Mouse (Mus musculus) hematopoietic stem cell, adult 5-6 weeks (primary cell): ENCODE data around the gene H2-D1. TPM values are rescaled to one million over a fixed set of nuclear protein-coding genes. Genes with fewer than 3 reads are reported as not detected.

Experiments used
- ATAC-seq, 2 experiments: fragments of 125-278 bp in 1 of 2; replicated peaks in 1 of 2; 2 replicates each; pipeline ENCODE4 v1.8.0; 2016 to 2017; ENCODE audit warnings: inconsistent platforms in 2 of 2, mild to moderate bottlenecking in 2 of 2, moderate number of reproducible peaks in 2 of 2, low read depth in 1 of 2, moderate TSS enrichment in 1 of 2; ENCODE audit not compliant: low FRiP score in 2 of 2, poor library complexity in 2 of 2, severe bottlenecking in 2 of 2, insufficient read depth in 1 of 2, low TSS enrichment in 1 of 2
- total RNA-seq: library from RNA; stranded (forward); fragments of 172-1452, 232-1000 nt; gene quantifications from 2 replicates; pipeline ENCODE4 v1.2.3, GENCODE M21; 2017

The H2-D1 gene
- total RNA-seq, 1 experiment from 2014 or later, result 627 TPM

DNA sequence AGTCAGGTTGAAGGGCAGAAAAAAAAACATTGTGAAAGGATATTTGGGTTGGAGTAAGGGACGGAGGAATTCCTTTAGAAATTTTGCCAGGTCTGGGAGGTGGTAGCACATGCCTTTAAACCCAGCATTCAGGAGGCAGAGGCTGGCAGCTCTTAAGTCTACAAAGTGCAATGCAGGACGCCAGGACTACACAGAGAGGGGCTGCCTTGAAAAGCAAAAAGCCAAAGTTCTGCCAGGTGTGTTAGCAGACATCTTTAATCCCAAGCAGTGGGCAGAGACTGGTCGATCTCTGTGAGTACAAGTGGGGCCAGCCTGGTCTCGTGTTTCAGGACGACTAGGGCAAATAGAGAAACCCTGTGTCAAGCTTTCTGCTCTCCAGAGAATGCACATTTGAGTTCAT, 10.5 kb upstream of the H2-D1 start:
- ATAC-seq, result no peak

DNA sequence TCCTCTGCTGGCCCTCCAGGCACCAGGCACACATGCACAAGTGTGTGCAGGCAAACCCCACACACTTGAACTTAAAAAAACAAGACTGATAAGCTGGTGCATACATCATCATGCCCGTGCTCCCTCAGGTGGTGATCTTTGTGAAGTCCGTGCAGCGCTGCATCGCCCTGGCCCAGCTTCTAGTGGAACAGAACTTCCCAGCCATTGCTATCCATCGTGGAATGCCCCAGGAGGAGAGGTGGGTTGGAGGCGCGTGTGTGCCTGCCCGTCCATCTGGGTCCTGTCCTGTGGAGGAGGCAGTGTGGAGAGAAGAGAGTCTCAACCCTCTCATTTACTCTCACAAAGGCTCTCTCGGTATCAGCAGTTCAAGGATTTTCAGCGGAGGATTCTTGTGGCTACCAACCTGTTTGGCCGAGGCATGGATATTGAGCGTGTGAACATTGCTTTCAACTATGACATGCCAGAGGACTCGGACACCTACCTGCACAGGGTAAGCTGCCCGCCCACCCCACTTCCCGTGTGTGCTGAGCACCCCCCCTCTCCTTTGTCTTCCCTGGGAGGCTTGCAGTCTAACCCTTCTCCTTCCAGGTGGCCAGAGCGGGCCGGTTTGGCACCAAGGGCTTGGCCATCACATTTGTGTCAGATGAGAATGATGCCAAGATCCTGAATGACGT, 9.8 kb upstream of the H2-D1 start:
- no peak for ATAC-seq

DNA sequence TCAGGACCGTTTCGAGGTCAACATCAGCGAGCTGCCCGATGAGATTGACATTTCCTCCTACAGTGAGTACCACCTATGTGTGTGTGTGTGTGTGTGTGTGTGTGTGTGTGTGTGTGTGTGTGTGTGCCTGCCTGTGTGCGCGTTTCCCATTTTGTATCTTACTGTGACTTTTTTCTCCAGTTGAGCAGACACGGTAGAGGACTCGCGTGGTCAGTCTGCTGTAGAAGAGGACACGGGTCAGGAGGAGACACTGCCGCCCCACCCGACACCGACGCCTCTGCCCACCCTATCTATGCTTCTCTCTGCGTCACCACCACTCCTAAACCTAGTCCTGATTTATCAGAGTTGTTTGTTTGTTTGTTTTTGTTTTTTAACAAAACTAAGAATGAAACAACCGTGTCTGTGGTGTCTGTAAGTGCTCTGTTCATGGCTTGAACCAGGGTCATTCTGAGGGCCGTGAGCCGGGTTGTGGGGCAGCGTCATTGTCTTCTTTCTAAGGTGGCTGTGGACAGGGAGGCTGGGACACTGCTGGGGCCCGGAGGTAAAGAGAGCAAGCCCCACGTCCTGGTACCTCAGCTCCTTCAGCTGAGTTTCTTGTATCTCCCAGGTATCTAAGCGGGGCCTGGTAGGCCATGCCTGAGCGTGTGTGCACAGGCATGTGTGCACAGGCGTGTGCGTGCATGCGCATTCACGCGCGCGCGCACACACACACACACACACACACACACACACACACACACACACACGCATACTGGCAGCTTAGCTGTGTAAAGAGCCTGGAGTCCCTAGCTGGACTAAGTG, 9.0 kb upstream of the H2-D1 start:
- ATAC-seq, result no peak

DNA sequence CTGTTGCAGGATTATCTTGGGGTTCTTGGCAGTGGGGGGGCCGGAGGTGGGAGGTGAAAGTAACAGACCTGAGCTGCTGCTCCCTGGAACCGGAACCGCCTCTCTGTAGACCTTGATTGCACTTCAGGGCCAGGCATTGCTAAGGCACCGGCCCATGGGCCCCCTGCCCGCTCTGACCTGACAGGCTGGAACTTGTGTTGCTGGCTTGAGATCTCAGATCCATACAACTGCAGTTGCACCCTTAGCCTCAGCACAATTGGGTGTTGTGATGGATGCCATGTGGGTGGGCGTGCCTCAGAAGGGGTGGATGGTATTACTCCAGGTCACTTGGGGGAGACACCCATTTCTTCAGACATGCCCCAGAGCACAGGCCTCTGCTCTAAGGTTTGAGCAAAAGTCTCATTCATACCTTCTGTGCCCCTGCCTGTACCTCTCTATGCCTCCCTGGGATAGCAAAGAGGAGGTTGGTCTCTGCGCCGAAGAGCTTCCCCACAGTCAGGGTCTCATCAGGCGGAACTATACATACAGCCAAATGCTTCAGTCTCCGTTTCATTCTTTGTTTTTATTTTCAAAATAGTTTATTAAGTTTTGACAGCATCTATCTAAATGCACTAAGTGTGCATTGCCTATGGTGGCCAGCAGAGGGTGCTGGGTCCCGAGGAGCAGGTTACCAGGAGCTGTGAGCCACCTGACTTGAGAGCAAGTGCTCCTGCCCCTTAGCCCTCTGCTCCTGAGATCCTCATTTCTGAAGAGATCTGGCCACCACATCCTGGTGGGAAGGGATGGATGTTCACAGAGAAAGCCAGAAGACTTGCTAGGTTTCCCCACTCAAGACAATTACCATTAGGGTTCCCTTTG, 8.1 kb upstream of the H2-D1 start:
- peak; percentile 27 to 46; a peak in 2 of 4 replicates for ATAC-seq

DNA sequence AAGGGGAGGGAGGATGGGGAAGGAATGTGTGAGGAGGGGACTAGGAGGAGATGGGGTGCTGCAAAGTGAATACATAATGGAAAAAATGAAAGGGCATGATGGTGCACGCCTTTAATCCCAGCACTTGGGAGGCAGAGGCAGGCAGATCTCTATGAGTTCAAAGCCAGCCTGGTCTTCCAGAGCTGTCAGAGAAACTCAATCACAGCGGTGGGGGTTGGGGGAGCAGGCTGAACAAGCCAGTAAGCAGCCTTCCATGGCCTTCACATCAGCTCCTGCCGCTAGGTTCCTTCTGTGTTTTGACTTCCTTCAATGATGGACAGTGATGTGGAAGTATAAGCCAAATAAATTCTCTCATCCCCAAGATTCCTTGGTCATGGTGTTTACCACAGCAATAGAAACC, 7.2 kb upstream of the H2-D1 start:
- no peak for ATAC-seq

DNA sequence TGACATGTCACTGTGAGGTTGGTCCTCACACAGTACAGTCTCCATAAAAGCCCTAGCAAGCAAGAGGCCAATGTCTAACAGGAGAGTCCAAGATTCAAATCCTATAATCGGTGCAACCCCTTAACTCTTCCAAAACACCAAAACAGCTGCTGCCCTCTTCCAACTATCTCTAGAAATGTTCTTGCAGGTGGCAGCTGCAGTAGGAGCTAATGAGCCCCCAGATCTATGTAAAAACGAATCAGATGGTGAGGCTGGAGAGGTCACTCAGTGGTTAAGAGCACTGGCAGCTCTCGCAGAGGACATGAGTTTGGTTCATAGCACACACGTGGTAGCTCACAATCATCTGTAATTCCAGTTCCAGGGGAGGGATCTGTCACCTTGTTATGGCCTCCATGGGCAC, 6.8 kb upstream of the H2-D1 start:
- no peak for ATAC-seq

DNA sequence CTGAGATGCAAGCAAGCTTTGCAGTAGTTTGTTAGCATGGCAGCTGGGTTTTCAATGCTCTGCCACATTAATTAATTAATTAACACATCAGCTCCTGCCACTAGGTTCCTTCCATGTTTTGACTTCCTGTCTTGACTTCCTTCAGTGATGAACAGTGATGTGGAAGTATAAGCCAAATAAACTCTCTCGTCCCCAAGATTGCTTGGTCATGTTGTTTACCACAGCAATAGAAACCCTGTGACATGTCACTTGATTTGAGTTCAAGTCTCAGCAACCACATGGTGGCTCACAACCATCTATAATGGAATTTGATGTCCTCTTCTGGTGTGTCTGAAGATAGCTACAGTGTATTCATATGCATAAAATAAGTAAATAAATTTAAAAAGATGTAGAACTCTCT, 5.2 kb upstream of the H2-D1 start:
- ATAC-seq, result no peak

DNA sequence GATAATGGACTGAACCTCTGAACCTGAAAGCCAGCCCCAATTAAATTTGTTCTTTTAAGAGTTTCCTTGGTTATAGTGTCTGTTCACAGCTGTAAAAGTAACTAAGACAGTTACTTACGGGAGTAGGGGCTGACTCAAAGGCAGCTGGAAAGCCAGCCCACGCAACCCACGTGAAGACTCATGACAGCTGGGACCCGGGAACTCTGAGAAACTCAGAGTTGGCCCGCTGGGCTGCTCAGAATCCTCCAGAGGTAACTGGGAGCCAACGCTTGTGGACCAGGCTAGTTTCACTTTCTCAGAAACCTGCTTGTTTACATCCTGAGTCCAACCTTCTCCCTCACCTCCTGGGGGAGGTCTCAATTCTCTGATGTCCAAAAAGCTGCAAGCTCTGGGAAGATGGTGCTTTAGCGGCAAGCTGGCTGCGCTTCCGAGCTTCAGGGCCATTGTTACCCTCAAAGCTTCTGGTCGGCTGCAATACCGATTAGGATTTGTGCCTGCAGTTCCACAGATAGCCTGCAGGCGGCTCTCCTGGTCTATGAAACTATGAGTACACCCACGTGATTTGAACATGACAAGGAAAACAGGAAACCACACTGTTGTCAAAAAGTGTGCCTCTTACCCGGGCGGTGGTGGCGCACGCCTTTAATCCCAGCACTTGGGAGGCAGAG, 4.6 kb upstream of the H2-D1 start:
- peak; percentile 6 to 43; a peak in 2 of 4 replicates for ATAC-seq

DNA sequence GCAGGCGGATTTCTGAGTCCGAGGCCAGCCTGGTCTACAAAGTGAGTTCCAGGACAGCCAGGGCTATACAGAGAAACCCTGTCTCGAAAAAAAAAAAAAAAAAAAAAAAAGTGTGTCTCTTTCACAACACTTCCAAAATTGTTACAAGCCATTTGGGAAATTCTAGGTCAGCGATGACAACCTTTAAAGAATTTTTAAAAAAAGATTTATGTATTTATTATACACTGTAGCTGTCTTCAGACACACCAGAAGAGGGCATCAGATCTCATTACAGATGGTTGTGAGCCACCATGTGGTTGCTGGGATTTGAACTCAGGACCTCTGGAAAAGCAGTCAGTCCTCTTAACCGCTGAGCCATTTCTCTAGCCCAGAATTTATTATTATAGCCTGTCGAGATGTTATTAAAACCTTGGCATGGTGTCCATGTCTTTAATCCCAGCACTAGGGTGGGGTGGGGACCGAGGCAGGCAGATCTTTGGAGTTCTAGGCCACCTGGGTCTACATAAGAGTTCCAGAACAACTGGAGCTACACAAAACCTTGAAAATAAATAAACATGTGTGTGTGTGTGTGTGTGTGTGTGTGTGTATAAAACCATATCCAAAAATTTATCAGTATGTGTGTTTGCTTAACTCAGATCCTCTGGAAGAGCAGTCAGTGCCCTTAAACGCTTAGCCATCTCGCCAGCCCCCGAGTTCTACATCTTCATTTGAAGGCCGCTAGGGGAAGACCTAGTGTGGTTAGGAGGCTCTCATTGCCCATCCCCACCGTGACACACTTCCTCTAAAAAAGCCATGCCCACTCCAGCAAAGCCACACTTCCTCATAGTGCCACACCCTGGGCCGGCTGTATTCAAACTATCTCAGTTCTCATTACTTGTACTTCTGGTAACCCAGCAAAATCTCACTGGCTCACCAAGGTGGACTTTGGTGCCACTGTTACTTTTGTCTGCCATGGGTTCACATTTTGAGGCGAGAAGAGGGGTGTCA, 3.7 kb upstream of the H2-D1 start:
- ATAC-seq, result peak; percentile 68 to 84

DNA sequence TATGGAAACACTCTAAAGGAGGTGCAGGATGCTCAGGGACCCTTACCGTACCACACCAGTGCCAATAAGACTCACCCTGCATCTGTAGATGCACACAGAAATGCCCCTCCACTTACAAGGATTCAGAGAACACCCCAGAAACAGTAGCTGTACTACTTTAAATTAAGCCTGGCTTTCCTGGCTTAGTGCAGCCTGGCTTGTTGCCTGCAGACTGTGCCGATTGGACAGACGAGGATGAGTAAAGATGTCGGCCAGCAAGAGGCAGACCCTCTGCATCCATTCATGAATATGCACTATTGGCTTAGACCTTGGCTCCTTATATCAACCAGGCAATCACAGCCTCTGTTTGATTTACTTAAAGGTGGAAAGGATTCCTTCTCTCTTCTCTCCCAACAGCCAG, 2.9 kb upstream of the H2-D1 start:
- ATAC-seq, result no peak

DNA sequence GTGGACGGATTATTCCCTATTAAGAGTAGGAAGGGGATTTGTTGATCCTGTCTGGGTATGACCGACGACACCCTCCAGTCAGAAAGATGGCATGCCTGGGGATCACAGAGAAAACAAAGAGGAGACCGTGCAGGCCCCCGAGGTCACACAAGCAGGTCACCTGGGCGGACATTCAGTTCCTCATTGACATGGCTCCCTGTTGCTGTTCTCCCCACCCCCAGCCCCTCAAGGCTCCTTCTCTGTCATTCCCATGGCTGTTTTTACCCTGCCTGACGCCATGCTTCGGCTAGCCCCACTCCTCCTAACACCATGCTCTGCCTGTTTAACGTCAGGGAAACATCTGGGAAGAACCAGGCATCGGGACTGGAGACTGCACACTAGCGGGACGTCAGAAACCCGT, 879 bp upstream of the H2-D1 start:
- no peak for ATAC-seq

DNA sequence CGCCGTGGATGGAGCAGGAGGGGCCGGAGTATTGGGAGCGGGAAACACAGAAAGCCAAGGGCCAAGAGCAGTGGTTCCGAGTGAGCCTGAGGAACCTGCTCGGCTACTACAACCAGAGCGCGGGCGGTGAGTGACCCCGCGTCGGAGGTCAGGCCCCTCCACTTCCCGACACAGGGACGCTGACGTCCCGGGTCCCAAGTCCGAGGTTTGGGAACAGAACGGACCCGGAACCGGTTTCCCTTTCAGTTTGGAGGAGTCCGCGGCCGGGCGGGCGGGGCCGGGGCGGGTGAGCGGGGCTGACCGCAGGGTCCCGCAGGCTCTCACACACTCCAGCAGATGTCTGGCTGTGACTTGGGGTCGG, 973 bp downstream of the H2-D1 start:
- ATAC-seq, result no peak

DNA sequence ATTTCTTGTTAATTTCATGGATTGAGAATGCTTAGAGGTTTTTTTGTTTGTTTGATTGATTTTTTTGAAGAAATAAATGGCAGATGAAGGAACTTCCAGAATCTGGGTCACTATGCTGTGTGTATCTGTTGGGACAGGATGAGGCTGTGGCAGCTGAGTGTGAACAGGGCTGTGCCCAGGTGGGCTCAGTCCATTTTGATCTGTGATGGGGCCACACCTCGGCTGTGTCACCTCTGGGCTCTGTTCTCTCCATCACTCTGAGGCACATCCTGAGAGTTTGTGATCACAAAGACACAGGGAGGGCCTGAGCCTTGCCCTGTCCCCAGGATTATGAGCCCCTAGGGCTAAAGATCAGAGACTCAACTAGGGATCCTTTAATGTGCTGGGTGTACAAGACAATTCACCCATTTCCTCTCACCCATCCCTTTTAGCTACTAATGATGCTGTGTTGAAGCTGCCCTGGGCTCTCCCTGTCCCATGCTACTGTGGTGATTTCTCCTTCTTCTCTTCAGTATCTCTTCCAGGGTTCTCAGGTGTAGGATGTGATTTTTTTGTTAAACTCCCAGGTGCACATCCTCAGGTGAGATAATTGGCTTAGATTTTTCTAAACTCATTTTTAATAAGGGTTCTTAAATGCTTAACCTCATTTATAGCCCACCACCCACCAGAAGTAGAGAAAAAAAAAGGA, 5.0 kb downstream of the H2-D1 start:
- no peak for ATAC-seq

DNA sequence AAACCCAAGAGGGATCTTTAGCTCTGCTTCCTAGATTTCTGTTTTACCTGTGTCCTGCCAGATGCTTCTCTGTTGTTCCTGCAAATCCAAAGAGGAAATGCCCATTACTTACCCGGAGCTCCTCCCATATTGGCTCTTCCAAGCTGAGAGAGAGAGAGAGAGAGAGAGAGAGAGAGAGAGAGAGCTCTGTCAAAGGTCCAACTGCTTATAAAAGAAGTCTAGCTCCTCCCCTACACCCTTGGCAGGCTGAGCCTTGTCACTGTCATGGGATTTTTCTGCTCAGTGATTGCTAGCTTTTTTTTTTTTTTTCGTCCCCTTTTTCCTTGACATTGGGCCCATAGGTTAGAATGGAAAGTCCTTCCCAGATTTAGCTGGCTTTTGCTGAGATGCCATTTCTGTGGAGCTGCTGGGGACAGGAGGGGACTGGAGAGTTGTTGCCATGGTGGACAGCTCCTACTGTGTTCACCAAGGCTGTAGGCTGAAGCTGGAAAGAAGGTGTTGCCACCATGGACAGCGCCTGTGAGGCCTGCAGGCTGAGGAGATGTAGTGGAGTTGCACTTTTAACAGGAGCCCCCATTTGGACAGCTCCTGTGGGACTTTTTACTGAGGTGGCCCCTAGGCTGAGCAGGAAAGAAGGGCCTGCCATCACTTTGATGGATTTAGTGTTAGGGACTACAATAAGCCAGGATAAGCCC, 7.3 kb downstream of the H2-D1 start:
- ATAC-seq, result peak in 1 of 2 experiments; percentile 11; a peak in 1 of 4 replicates

DNA sequence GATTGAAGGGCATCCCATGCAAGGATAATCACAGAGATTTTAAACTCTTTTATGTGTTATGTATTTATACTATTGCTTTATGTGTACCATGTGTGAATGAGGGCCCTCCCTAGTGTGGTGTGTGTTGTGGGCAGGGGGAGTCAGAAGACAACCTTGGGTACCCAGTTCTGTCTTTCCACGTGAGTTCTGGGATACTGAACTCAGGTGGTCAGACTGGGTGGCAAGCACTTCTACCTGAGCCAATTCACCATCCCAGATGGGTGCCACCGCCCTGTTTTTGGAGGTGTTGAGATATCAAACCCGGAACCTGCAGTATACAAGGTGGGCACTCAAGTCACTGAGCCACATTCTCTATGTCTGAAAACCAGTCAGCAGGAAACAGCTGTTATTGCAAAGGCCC, 9.7 kb downstream of the H2-D1 start:
- no peak for ATAC-seq

DNA sequence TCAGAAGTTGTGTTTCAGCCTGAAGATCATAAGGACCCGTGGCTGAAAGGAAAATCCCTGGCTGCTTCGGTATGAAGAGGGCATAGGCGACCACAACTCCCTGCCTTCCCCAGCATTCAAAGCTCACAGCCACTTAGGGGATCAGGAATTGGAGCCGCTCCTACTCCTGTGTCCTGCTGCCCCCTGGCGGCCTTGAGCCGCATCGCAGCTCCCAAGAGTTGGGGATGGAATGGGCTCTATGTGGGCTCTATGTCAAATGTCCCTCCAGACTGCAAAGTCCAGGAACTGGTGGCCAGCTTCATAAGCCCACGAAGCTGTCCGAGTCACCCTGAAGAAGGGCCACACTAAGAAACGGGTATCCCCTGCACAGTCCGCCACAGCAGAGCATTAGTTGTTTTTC, 12.2 kb downstream of the H2-D1 start:
- peak; percentile 71 to 83 for ATAC-seq
